Mouse (Mus musculus) midbrain, embryonic 11.5 days (tissue): Measurements from ENCODE around the gene Actr6. TPM values are rescaled to one million over a fixed set of nuclear protein-coding genes. Genes with fewer than 3 reads are reported as not detected.
"Not testable (repeated sequence)": the region's sequence is repeated elsewhere in the genome, so short reads cannot be mapped to it uniquely, and the experiment has no call there.

ENCODE experiments used
- ATAC-seq: fragments of 200-750 bp; cut with Nextera tagmentation; 2 replicates; pipeline ENCODE4 v1.8.0; 2017; ENCODE audit warnings: moderate TSS enrichment, moderate library complexity; ENCODE audit not compliant: low FRiP score
- DNase-seq: peaks from one replicate; pipeline ENCODE4 v3.0.0; 2015; ENCODE audit warnings: low spot score; ENCODE audit errors: missing footprints
- H3K27ac ChIP-seq: fragments of 300-500 bp; sonication (generic); 2 replicates; pipeline ENCODE4 v1.5.1; 2014; ENCODE audit warnings: low read depth, low read length
- H3K27me3 ChIP-seq: fragments of 300-500 bp; sonication (generic); 2 replicates; pipeline ENCODE4 v1.6.1; 2014; ENCODE audit warnings: mild to moderate bottlenecking, low read length, moderate library complexity, mixed read lengths; ENCODE audit not compliant: control insufficient read depth, insufficient read depth
- H3K36me3 ChIP-seq: fragments of 300-500 bp; sonication (generic); 2 replicates; pipeline ENCODE4 v1.6.1; 2014; ENCODE audit warnings: mild to moderate bottlenecking, low read length, moderate library complexity, mixed read lengths; ENCODE audit not compliant: control insufficient read depth, insufficient read depth
- H3K4me1 ChIP-seq: fragments of 300-500 bp; sonication (generic); 2 replicates; pipeline ENCODE4 v1.6.1; 2014; ENCODE audit warnings: low read length; ENCODE audit not compliant: control insufficient read depth, insufficient read depth
- H3K4me2 ChIP-seq: fragments of 300-500 bp; sonication (generic); 2 replicates; pipeline ENCODE4 v1.6.1; 2014; ENCODE audit warnings: mild to moderate bottlenecking, moderate library complexity
- H3K4me3 ChIP-seq: fragments of 300-500 bp; sonication (generic); 2 replicates; pipeline ENCODE4 v1.5.1; 2014; ENCODE audit warnings: low read depth, low read length
- H3K9ac ChIP-seq: fragments of 300-500 bp; sonication (generic); 2 replicates; pipeline ENCODE4 v1.6.1; 2014; ENCODE audit warnings: low read length
- H3K9me3 ChIP-seq: fragments of 300-500 bp; sonication (generic); 2 replicates; pipeline ENCODE4 v1.6.1; 2016; ENCODE audit warnings: low read length; ENCODE audit not compliant: control insufficient read depth
- WGBS: fragments of 180-500 bp; shearing (Covaris S2); extraction: QIAGEN DNeasy Blood & Tissue Kit; methylation state at CpG from one replicate; pipeline ENCODE4 v1.1.7; 2014; 5-methylcytosine and 5-hydroxymethylcytosine counted together
- polyA plus RNA-seq: library from polyadenylated mRNA; unstranded; fragments of >200 nt; fragmentation: Nextera tagmentation; extraction: Ambion mirVana; gene quantifications from 2 replicates; pipeline ENCODE4 v1.2.1, GENCODE M21; 2014

The Actr6 gene
- polyA plus RNA-seq, 1 experiment from 2014 or later, result 42.5 TPM

GRCm38 (mm10) chr10:89720796-89721195, 11.3 kb downstream of the Actr6 start:
- no peaks in the 10 kb centered on the region for H3K9me3 ChIP-seq
- H3K4me3 ChIP-seq, result no peak overlapping the region
- peaks cover 9% of the 10 kb centered on the region for H3K36me3 ChIP-seq
- no peak overlapping the region for H3K27ac ChIP-seq
- DNase-seq (no peak), ATAC-seq (no peak)
- no peaks in the 10 kb centered on the region for H3K27me3 ChIP-seq
- H3K4me1 ChIP-seq, result no peaks in the 10 kb centered on the region
- H3K9ac ChIP-seq, result no peak overlapping the region
- no peak overlapping the region for H3K4me2 ChIP-seq
- WGBS, result 97% methylated on average over 3 of the region's 3 CpGs

- Histone ChIP-seq H3K27me3 (no peaks in the 10 kb centered on the region), H3K36me3 (peaks cover 7% of the 10 kb centered on the region), H3K4me2 (no peak overlapping the region), H3K4me3 (no peak overlapping the region), H3K9ac (no peak overlapping the region), H3K27ac (no peak overlapping the region), H3K9me3 (no peaks in the 10 kb centered on the region), H3K4me1 (no peaks in the 10 kb centered on the region)
- DNase-seq, result no peak
- no peak for ATAC-seq
These were observed 11.8 kb downstream of the Actr6 start for GRCm38 (mm10) chr10:89720252-89720651.

- Histone ChIP-seq H3K4me3 (no peak overlapping the region), H3K9ac (no peak overlapping the region), H3K4me1 (no peaks in the 10 kb centered on the region), H3K27ac (no peak overlapping the region), H3K27me3 (no peaks in the 10 kb centered on the region), H3K9me3 (no peaks in the 10 kb centered on the region), H3K36me3 (peaks cover 9% of the 10 kb centered on the region), H3K4me2 (no peak overlapping the region)
- ATAC-seq (no peak), DNase-seq (no peak)
- WGBS, result 94% methylated on average over 10 of the region's 10 CpGs
These were observed 17.2 kb downstream of the Actr6 start for GRCm38 (mm10) chr10:89714910-89715309.

GRCm38 (mm10) chr10:89708720-89709119, 23.4 kb downstream of the Actr6 start:
- H3K36me3 ChIP-seq, result peaks cover 5% of the 10 kb centered on the region

GRCm38 (mm10) chr10:89707397-89707796, 24.7 kb downstream of the Actr6 start:
- Histone ChIP-seq H3K4me2 (no peak overlapping the region), H3K27ac (no peak overlapping the region), H3K9me3 (no peaks in the 10 kb centered on the region), H3K36me3 (no peaks in the 10 kb centered on the region), H3K27me3 (no peaks in the 10 kb centered on the region), H3K9ac (no peak overlapping the region), H3K4me3 (no peak overlapping the region), H3K4me1 (peaks cover 2% of the 10 kb centered on the region; the same call in 1 of the 2 replicates)
- no peak for ATAC-seq
- 85% methylated on average over 3 of the region's 3 CpGs for WGBS
- no peak for DNase-seq

More at GRCm38 (mm10) chr10:89708720-89709119, 23.4 kb downstream of the Actr6 start:
- Histone ChIP-seq H3K27ac (no peak overlapping the region), H3K9me3 (no peaks in the 10 kb centered on the region), H3K4me3 (no peak overlapping the region), H3K4me2 (no peak overlapping the region), H3K4me1 (peaks cover 2% of the 10 kb centered on the region; the same call in 1 of the 2 replicates), H3K27me3 (no peaks in the 10 kb centered on the region), H3K9ac (no peak overlapping the region)
- ATAC-seq (no peak), DNase-seq (no peak)
- 38% methylated on average over 10 of the region's 10 CpGs for WGBS

GRCm38 (mm10) chr10:89703042-89703441, 29.1 kb downstream of the Actr6 start:
- no peak overlapping the region for H3K4me3 ChIP-seq
- DNase-seq (no peak), ATAC-seq (no peak)
- 51% methylated on average over 5 of the region's 5 CpGs for WGBS
- H3K4me1 ChIP-seq, result no peaks in the 10 kb centered on the region
- H3K9ac ChIP-seq, result no peak overlapping the region
- H3K4me2 ChIP-seq, result no peak overlapping the region
- H3K36me3 ChIP-seq, result no peaks in the 10 kb centered on the region
- H3K9me3 ChIP-seq, result no peaks in the 10 kb centered on the region
- H3K27me3 ChIP-seq, result no peaks in the 10 kb centered on the region
- no peak overlapping the region for H3K27ac ChIP-seq

GRCm38 (mm10) chr10:89697956-89698355, 34.1 kb downstream of the Actr6 start:
- H3K4me1 ChIP-seq, result no peaks in the 10 kb centered on the region
- no peak overlapping the region for H3K27ac ChIP-seq
- 95% methylated on average over 3 of the region's 3 CpGs for WGBS
- DNase-seq (no peak), ATAC-seq (no peak)
- H3K4me2 ChIP-seq, result no peak overlapping the region
- H3K9me3 ChIP-seq, result no peaks in the 10 kb centered on the region
- H3K9ac ChIP-seq, result no peak overlapping the region
- no peak overlapping the region for H3K4me3 ChIP-seq
- no peaks in the 10 kb centered on the region for H3K36me3 ChIP-seq
- H3K27me3 ChIP-seq, result no peaks in the 10 kb centered on the region

DNA sequence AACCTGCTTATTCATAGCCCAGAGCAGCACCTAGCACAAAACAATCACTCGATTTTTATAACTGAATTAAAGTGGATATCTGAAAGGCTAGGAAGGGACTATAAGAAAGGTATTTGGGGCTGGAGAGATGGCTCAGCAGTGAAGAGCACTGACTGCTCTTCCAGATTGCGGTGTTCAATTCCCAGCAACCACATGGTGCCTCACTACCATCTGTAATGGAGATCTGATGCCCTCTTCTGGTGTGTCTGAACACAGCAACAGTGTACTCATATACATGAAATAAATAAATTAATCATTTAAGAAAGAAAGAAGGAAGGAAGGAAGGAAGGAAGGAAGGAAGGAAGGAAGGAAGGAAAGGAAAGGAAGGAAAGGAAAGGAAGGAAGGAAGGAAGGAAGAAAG, 35.8 kb downstream of the Actr6 start:
- H3K4me1 ChIP-seq, H3K9me3 ChIP-seq, H3K4me3 ChIP-seq, DNase-seq, ATAC-seq, H3K4me2 ChIP-seq, H3K27ac ChIP-seq, H3K27me3 ChIP-seq, H3K9ac ChIP-seq, H3K36me3 ChIP-seq: not testable (repeated sequence)
- WGBS, result 66% methylated on average over 2 of the region's 2 CpGs

DNA sequence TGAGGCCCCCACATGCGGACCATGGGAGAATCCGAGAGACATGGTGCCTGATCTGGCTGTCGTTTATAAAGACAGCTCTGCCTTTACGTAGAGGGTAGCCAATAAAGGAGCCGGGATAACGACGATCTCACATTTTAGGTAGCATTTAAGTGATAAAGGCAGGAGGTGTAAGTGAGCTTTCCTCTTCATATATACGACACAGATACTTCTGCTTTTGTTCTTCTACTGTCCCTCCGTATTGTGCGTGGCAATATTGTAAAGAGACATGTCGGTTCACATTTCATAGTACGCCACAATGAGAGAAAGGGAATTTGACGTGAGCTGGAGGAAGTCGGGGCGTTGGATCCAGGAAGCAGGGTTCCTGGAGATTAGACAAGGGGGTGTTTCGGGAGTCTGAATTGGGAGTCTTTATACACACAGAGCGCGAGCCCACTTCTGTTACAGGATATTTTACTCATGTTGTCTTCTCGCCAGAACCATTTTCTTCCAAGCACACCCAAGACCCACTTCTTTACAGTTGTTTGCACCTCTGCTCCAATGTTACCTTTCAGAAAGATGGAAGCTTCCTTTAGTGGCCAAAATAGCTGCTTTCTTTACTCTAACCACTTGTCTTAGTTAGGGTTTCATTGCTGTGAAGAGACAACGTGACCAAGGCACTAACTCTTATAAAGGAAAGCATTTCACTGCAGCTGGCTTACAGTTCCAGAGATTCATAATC, 36.7 kb downstream of the Actr6 start:
- WGBS, result 84% methylated on average over 20 of the region's 20 CpGs

More for the DNA sequence above, 36.7 kb downstream of the Actr6 start:
- Histone ChIP-seq H3K27me3 (no peaks in the 10 kb centered on the region), H3K9me3 (no peaks in the 10 kb centered on the region), H3K36me3 (no peaks in the 10 kb centered on the region), H3K9ac (no peak overlapping the region), H3K4me2 (no peak overlapping the region), H3K27ac (no peak overlapping the region), H3K4me1 (no peaks in the 10 kb centered on the region), H3K4me3 (no peak overlapping the region)
- DNase-seq, result no peak
- no peak for ATAC-seq
